Mouse (Mus musculus): ENCODE results near the gene Nop53. TPM values are rescaled to one million over a fixed set of nuclear protein-coding genes. Genes with fewer than 3 reads are reported as not detected.
"Not testable (repeated sequence)": the region's sequence is repeated elsewhere in the genome, so short reads cannot be mapped to it uniquely, and the experiment has no call there.

Gene Nop53
- polyA plus RNA-seq, 1 experiment from 2014 or later = 187 TPM

DNA sequence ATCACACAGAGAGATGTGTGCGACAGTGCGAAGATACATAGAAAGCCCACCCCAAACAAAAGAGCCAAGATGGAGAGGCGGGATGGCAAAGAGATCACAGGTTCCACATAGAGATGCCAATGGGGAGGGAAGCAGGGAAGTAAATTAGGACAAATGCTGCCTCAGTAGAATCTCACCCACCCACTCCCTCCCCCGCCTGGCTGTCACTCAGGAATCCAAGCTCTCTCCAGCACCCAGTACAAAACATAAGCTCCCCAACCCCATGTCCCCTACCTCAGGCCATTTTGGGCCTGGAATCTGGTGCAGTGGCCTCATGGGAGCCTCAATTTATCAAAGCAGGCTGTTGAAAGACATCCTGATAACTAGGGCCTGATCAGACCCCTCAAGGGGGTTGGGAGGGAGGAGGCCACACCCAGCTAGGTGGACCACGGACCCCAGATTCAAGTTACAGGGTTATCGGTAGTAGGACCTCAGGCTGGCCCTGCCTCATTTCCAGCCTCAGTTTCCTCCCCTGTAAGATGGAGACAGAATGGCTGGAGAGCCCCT, 25.2 kb downstream of the Nop53 start:
- ATAC-seq (ENCODE audit: insufficient read depth) (no peak), DNase-seq (no peak)
- Histone ChIP-seq H3K27me3 (ENCODE audit: insufficient read depth, low read length) (no peaks in the 10 kb centered on the region), H3K9ac (peak overlapping the region; percentile 83), H3K4me2 (peak overlapping the region; percentile 82), H3K4me1 (ENCODE audit: insufficient read depth) (peaks cover 8% of the 10 kb centered on the region; the same call in 1 of the 2 replicates), H3K4me3 (ENCODE audit: low read depth, low read length) (peak overlapping the region; percentile 80), H3K27ac (ENCODE audit: low read depth) (no peak overlapping the region), H3K9me3 (ENCODE audit: low read depth, low read length) (no peaks in the 10 kb centered on the region), H3K36me3 (ENCODE audit: insufficient read depth) (peaks cover 30% of the 10 kb centered on the region)
- WGBS = 83% methylated on average over 6 of the region's 6 CpGs
- no peak for TF ChIP-seq CTCF (IDR thresholded peaks at IDR 0.05; ENCODE audit: low read depth)

DNA sequence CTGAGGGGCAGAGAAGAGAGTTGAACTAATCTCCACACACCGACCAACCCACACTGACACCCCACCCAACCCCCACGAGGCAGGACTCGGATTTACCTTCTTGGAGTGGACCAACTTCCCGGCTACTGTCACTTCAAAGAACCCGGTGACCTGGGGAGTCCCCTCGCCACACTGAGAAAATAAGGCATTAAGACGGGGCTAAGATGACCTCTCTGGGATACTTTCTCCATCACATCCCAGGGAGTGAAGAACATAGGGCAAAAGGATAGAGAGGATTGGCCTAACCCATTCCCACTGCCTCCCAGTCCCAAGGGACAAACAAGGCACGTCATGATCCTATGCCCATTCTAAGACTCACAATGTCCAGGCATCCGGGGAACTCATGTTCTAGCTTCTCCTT, 25.9 kb downstream of the Nop53 start:
- no peak for TF ChIP-seq CTCF (IDR thresholded peaks at IDR 0.05; ENCODE audit: low read depth)
- Histone ChIP-seq H3K4me3 (ENCODE audit: low read depth, low read length) (peak overlapping the region; percentile 80; the same call in 1 of the 2 replicates), H3K9me3 (ENCODE audit: low read depth, low read length) (no peaks in the 10 kb centered on the region), H3K36me3 (ENCODE audit: insufficient read depth) (peaks cover 30% of the 10 kb centered on the region), H3K27ac (ENCODE audit: low read depth) (no peak overlapping the region), H3K9ac (no peak overlapping the region), H3K27me3 (ENCODE audit: insufficient read depth, low read length) (no peaks in the 10 kb centered on the region), H3K4me1 (ENCODE audit: insufficient read depth) (peaks cover 8% of the 10 kb centered on the region; the same call in 1 of the 2 replicates), H3K4me2 (peak overlapping the region; percentile 82)
- ATAC-seq (ENCODE audit: insufficient read depth) (no peak), DNase-seq (no peak)
- 93% methylated on average over 9 of the region's 9 CpGs for WGBS

GRCm38 (mm10) chr7:15918371-15918770, 27.5 kb downstream of the Nop53 start:
- Histone ChIP-seq H3K4me3 (ENCODE audit: low read depth, low read length) (no peak overlapping the region), H3K4me2 (no peak overlapping the region)
- TF ChIP-seq CTCF (IDR thresholded peaks at IDR 0.05; ENCODE audit: low read depth) = no peak

DNA sequence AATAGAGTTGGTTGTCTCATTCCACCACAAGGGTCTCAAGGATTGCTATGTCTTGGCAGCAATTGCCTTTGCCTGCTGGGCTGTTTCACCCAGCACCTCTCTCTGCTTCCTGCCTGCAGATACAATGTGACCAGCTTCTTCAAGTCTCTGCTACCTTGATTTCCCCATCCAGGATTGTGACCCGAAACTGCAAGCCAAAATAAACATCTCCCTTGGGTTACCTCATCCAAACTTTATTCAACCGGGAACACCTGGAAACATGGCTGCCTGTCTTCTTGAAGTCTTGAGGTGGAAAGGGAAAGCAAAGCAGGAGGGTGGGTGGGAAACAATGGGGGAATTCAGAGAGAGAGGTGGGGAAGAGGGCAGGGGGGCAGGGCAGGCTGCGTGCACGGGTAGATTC, 28.9 kb downstream of the Nop53 start:
- Histone ChIP-seq H3K4me1 (ENCODE audit: insufficient read depth) (peaks cover 8% of the 10 kb centered on the region; the same call in 1 of the 2 replicates), H3K36me3 (ENCODE audit: insufficient read depth) (peaks cover 30% of the 10 kb centered on the region), H3K27me3 (ENCODE audit: insufficient read depth, low read length) (no peaks in the 10 kb centered on the region), H3K9ac (no peak overlapping the region), H3K27ac (ENCODE audit: low read depth) (no peak overlapping the region), H3K4me2 (no peak overlapping the region), H3K9me3 (ENCODE audit: low read depth, low read length) (no peaks in the 10 kb centered on the region), H3K4me3 (ENCODE audit: low read depth, low read length) (no peak overlapping the region)
- DNase-seq = no peak
- ATAC-seq (ENCODE audit: insufficient read depth) = no peak
- no peak for TF ChIP-seq CTCF (IDR thresholded peaks at IDR 0.05; ENCODE audit: low read depth)
- 77% methylated on average over 4 of the region's 4 CpGs for WGBS

More at GRCm38 (mm10) chr7:15918371-15918770, 27.5 kb downstream of the Nop53 start:
- H3K4me1 ChIP-seq (ENCODE audit: insufficient read depth) = peaks cover 8% of the 10 kb centered on the region; the same call in 1 of the 2 replicates
- no peak overlapping the region for H3K27ac ChIP-seq (ENCODE audit: low read depth)
- H3K9ac ChIP-seq = no peak overlapping the region
- H3K9me3 ChIP-seq (ENCODE audit: low read depth, low read length) = no peaks in the 10 kb centered on the region
- no peaks in the 10 kb centered on the region for H3K27me3 ChIP-seq (ENCODE audit: insufficient read depth, low read length)
- DNase-seq = no peak
- H3K36me3 ChIP-seq (ENCODE audit: insufficient read depth) = peaks cover 30% of the 10 kb centered on the region
- no peak for ATAC-seq (ENCODE audit: insufficient read depth)

GRCm38 (mm10) chr7:15916134-15916723, 29.6 kb downstream of the Nop53 start:
- Histone ChIP-seq H3K36me3 (ENCODE audit: insufficient read depth) (peaks cover 30% of the 10 kb centered on the region), H3K27me3 (ENCODE audit: insufficient read depth, low read length) (no peaks in the 10 kb centered on the region), H3K9ac (no peak overlapping the region), H3K9me3 (ENCODE audit: low read depth, low read length) (no peaks in the 10 kb centered on the region), H3K4me1 (ENCODE audit: insufficient read depth) (peaks cover 6% of the 10 kb centered on the region; the same call in 1 of the 2 replicates), H3K27ac (ENCODE audit: low read depth) (no peak overlapping the region), H3K4me3 (ENCODE audit: low read depth, low read length) (no peak overlapping the region), H3K4me2 (no peak overlapping the region)
- DNase-seq (no peak), ATAC-seq (ENCODE audit: insufficient read depth) (no peak)
- 76% methylated on average over 3 of the region's 3 CpGs for WGBS
- no peak for TF ChIP-seq CTCF (IDR thresholded peaks at IDR 0.05; ENCODE audit: low read depth)

- H3K4me3 ChIP-seq (ENCODE audit: low read depth, low read length); H3K4me1 ChIP-seq (ENCODE audit: insufficient read depth); H3K4me2 ChIP-seq; DNase-seq; H3K27ac ChIP-seq (ENCODE audit: low read depth); H3K9me3 ChIP-seq (ENCODE audit: low read depth, low read length); H3K9ac ChIP-seq; H3K27me3 ChIP-seq (ENCODE audit: insufficient read depth, low read length); ATAC-seq (ENCODE audit: insufficient read depth): not testable (repeated sequence)
- WGBS = 81% methylated on average over 4 of the region's 4 CpGs
- H3K36me3 ChIP-seq (ENCODE audit: insufficient read depth) = peaks cover 30% of the 10 kb centered on the region
These were observed 30.2 kb downstream of the Nop53 start for GRCm38 (mm10) chr7:15915695-15916094.

DNA sequence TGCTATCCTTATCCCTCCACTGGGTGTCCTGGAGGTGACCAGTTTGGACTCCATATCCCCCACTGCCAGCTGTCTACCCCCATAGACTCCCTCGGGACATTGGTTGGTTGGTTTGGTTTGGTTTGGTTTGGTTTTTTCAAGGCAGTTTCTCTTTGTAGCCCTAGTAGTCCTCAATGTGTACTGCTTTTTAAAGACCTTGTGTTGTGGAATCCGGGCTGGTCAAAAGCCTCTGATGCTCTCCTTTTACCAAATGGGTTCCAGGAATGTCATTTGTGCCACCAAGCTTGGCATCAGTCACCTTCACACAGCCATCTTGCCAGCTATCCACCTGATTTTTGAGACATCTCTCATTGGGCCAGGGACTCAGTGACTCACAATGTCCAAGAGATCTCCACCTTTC, 31.1 kb downstream of the Nop53 start:
- Histone ChIP-seq H3K4me3 (ENCODE audit: low read depth, low read length) (no peak overlapping the region), H3K9ac (no peak overlapping the region), H3K4me2 (no peak overlapping the region), H3K9me3 (ENCODE audit: low read depth, low read length) (no peaks in the 10 kb centered on the region), H3K27ac (ENCODE audit: low read depth) (no peak overlapping the region), H3K4me1 (ENCODE audit: insufficient read depth) (no peaks in the 10 kb centered on the region), H3K36me3 (ENCODE audit: insufficient read depth) (peaks cover 24% of the 10 kb centered on the region), H3K27me3 (ENCODE audit: insufficient read depth, low read length) (no peaks in the 10 kb centered on the region)
- 81% methylated on average over 2 of the region's 2 CpGs for WGBS
- DNase-seq = no peak
- ATAC-seq (ENCODE audit: insufficient read depth) = no peak
- no peak for TF ChIP-seq CTCF (IDR thresholded peaks at IDR 0.05; ENCODE audit: low read depth)

Measured in lung, embryonic 14.5 days (tissue).